Mouse (Mus musculus): ENCODE measurements around the gene Plxna2. TPM values are rescaled to one million over a fixed set of nuclear protein-coding genes. Genes with fewer than 3 reads are reported as not detected.

The Plxna2 gene
- polyA plus RNA-seq, 1 experiment from 2014 or later = 33.5 TPM

- no peak overlapping the region for H3K4me3 ChIP-seq
- no peaks in the 10 kb centered on the region for H3K9me3 ChIP-seq
- no peak overlapping the region for H3K27ac ChIP-seq
- H3K36me3 ChIP-seq = no peaks in the 10 kb centered on the region
- peaks cover 10% of the 10 kb centered on the region for H3K4me1 ChIP-seq
- no peaks in the 10 kb centered on the region for H3K27me3 ChIP-seq (replicated peaks)
- no peak for ATAC-seq (ENCODE audit: low FRiP score, low read depth)
- no peak overlapping the region for H3K4me2 ChIP-seq (replicated peaks)
- 86% methylated on average over 3 of the region's 3 CpGs for WGBS
- no peak overlapping the region for H3K9ac ChIP-seq
These were observed 81.3 kb downstream of the Plxna2 start for GRCm38 (mm10) chr1:194699321-194699720.

- no peak for ATAC-seq (ENCODE audit: low FRiP score, low read depth)
- Histone ChIP-seq H3K9me3 (no peaks in the 10 kb centered on the region), H3K4me3 (no peak overlapping the region), H3K27ac (no peak overlapping the region), H3K27me3 (replicated peaks) (no peaks in the 10 kb centered on the region), H3K4me2 (replicated peaks) (no peak overlapping the region), H3K4me1 (peaks cover 10% of the 10 kb centered on the region), H3K36me3 (no peaks in the 10 kb centered on the region), H3K9ac (no peak overlapping the region)
- WGBS = 21% methylated on average over 2 of the region's 2 CpGs
These were observed 85.2 kb downstream of the Plxna2 start for GRCm38 (mm10) chr1:194703235-194703634.

- no peak for ATAC-seq (ENCODE audit: low FRiP score, low read depth)
- Histone ChIP-seq H3K9me3 (no peaks in the 10 kb centered on the region), H3K4me1 (peaks cover 10% of the 10 kb centered on the region), H3K36me3 (no peaks in the 10 kb centered on the region), H3K27me3 (replicated peaks) (no peaks in the 10 kb centered on the region), H3K4me2 (replicated peaks) (no peak overlapping the region), H3K9ac (no peak overlapping the region), H3K4me3 (no peak overlapping the region), H3K27ac (no peak overlapping the region)
- WGBS = 95% methylated on average over 1 of the region's 1 CpGs
These were observed 86.3 kb downstream of the Plxna2 start for GRCm38 (mm10) chr1:194704171-194704855.

GRCm38 (mm10) chr1:194706566-194706965 lies 88.5 kb downstream of the Plxna2 start:
- no peak for ATAC-seq (ENCODE audit: low FRiP score, low read depth)
- H3K27me3 ChIP-seq (replicated peaks) = no peaks in the 10 kb centered on the region
- H3K4me2 ChIP-seq (replicated peaks) = no peak overlapping the region
- H3K36me3 ChIP-seq = no peaks in the 10 kb centered on the region
- H3K27ac ChIP-seq = no peak overlapping the region
- H3K4me3 ChIP-seq = no peak overlapping the region
- WGBS = 75% methylated on average over 2 of the region's 2 CpGs
- H3K9ac ChIP-seq = no peak overlapping the region
- H3K4me1 ChIP-seq = peaks cover 11% of the 10 kb centered on the region
- no peaks in the 10 kb centered on the region for H3K9me3 ChIP-seq

- no peak overlapping the region for H3K27ac ChIP-seq
- H3K9me3 ChIP-seq = no peaks in the 10 kb centered on the region
- H3K9ac ChIP-seq = no peak overlapping the region
- WGBS = 18% methylated on average over 2 of the region's 2 CpGs
- H3K27me3 ChIP-seq (replicated peaks) = no peaks in the 10 kb centered on the region
- ATAC-seq (ENCODE audit: low FRiP score, low read depth) = no peak
- H3K36me3 ChIP-seq = peaks cover 3% of the 10 kb centered on the region; the same call in 1 of the 2 replicates
- H3K4me2 ChIP-seq (replicated peaks) = no peak overlapping the region
- H3K4me1 ChIP-seq = peaks cover 16% of the 10 kb centered on the region
- no peak overlapping the region for H3K4me3 ChIP-seq
These were observed 94.4 kb downstream of the Plxna2 start for GRCm38 (mm10) chr1:194712373-194712772.

- no peak for ATAC-seq (ENCODE audit: low FRiP score, low read depth)
- H3K4me1 ChIP-seq = peaks cover 18% of the 10 kb centered on the region
These were observed 96.4 kb downstream of the Plxna2 start for GRCm38 (mm10) chr1:194714138-194715031.

GRCm38 (mm10) chr1:194717451-194717874 lies 99.4 kb downstream of the Plxna2 start:
- peaks cover 32% of the 10 kb centered on the region for H3K4me1 ChIP-seq
- no peak overlapping the region for H3K4me3 ChIP-seq
- H3K36me3 ChIP-seq = peaks cover 3% of the 10 kb centered on the region; the same call in 1 of the 2 replicates
- 72% methylated on average over 1 of the region's 1 CpGs for WGBS
- H3K9ac ChIP-seq = no peak overlapping the region
- no peak for ATAC-seq (ENCODE audit: low FRiP score, low read depth)
- H3K4me2 ChIP-seq (replicated peaks) = no peak overlapping the region
- H3K27ac ChIP-seq = no peak overlapping the region
- H3K27me3 ChIP-seq (replicated peaks) = no peaks in the 10 kb centered on the region
- H3K9me3 ChIP-seq = no peaks in the 10 kb centered on the region

More at GRCm38 (mm10) chr1:194714138-194715031, 96.4 kb downstream of the Plxna2 start:
- no peaks in the 10 kb centered on the region for H3K9me3 ChIP-seq
- H3K4me2 ChIP-seq (replicated peaks) = no peak overlapping the region
- H3K27ac ChIP-seq = no peak overlapping the region
- H3K27me3 ChIP-seq (replicated peaks) = no peaks in the 10 kb centered on the region
- no peak overlapping the region for H3K9ac ChIP-seq
- peaks cover 3% of the 10 kb centered on the region; the same call in 1 of the 2 replicates for H3K36me3 ChIP-seq
- WGBS = 78% methylated on average over 4 of the region's 4 CpGs
- no peak overlapping the region for H3K4me3 ChIP-seq

- no peaks in the 10 kb centered on the region for H3K27me3 ChIP-seq (replicated peaks)
- peaks cover 27% of the 10 kb centered on the region for H3K4me1 ChIP-seq
- H3K36me3 ChIP-seq = no peaks in the 10 kb centered on the region
- H3K27ac ChIP-seq = no peak overlapping the region
- H3K4me3 ChIP-seq = no peak overlapping the region
- ATAC-seq (ENCODE audit: low FRiP score, low read depth) = no peak
- H3K4me2 ChIP-seq (replicated peaks) = no peak overlapping the region
- no peaks in the 10 kb centered on the region for H3K9me3 ChIP-seq
- 57% methylated on average over 4 of the region's 4 CpGs for WGBS
- no peak overlapping the region for H3K9ac ChIP-seq
These were observed 102.4 kb downstream of the Plxna2 start for GRCm38 (mm10) chr1:194720406-194720805.

GRCm38 (mm10) chr1:194721260-194721659 lies 103.2 kb downstream of the Plxna2 start:
- no peaks in the 10 kb centered on the region for H3K9me3 ChIP-seq
- no peak overlapping the region for H3K9ac ChIP-seq
- 0 out of 2 replicates have a peak overlapping the region, but pooled peaks have one; percentile 1 for H3K27ac ChIP-seq
- no peaks in the 10 kb centered on the region for H3K36me3 ChIP-seq
- peaks cover 30% of the 10 kb centered on the region for H3K4me1 ChIP-seq
- 40% methylated on average over 2 of the region's 2 CpGs for WGBS
- H3K4me2 ChIP-seq (replicated peaks) = no peak overlapping the region
- H3K4me3 ChIP-seq = no peak overlapping the region
- peak; percentile 87 for ATAC-seq (ENCODE audit: low FRiP score, low read depth)
- H3K27me3 ChIP-seq (replicated peaks) = no peaks in the 10 kb centered on the region

GRCm38 (mm10) chr1:194722329-194722728 lies 104.3 kb downstream of the Plxna2 start:
- H3K4me2 ChIP-seq (replicated peaks) = no peak overlapping the region
- H3K9me3 ChIP-seq = no peaks in the 10 kb centered on the region
- H3K4me1 ChIP-seq = peaks cover 30% of the 10 kb centered on the region
- 58% methylated on average over 2 of the region's 2 CpGs for WGBS
- ATAC-seq (ENCODE audit: low FRiP score, low read depth) = no peak
- H3K4me3 ChIP-seq = no peak overlapping the region
- H3K36me3 ChIP-seq = no peaks in the 10 kb centered on the region
- H3K9ac ChIP-seq = no peak overlapping the region
- no peaks in the 10 kb centered on the region for H3K27me3 ChIP-seq (replicated peaks)
- H3K27ac ChIP-seq = no peak overlapping the region

GRCm38 (mm10) chr1:194734836-194735235 lies 116.8 kb downstream of the Plxna2 start:
- Histone ChIP-seq H3K36me3 (no peaks in the 10 kb centered on the region), H3K4me3 (no peak overlapping the region), H3K4me2 (replicated peaks) (no peak overlapping the region), H3K27me3 (replicated peaks) (no peaks in the 10 kb centered on the region), H3K4me1 (peaks cover 10% of the 10 kb centered on the region), H3K9ac (no peak overlapping the region), H3K27ac (no peak overlapping the region), H3K9me3 (no peaks in the 10 kb centered on the region)
- ATAC-seq (ENCODE audit: low FRiP score, low read depth) = no peak
- WGBS = 88% methylated on average over 2 of the region's 2 CpGs

- Histone ChIP-seq H3K27me3 (replicated peaks) (no peaks in the 10 kb centered on the region), H3K4me1 (peaks cover 23% of the 10 kb centered on the region), H3K9ac (no peak overlapping the region), H3K9me3 (no peaks in the 10 kb centered on the region), H3K27ac (no peak overlapping the region), H3K4me2 (replicated peaks) (no peak overlapping the region), H3K4me3 (no peak overlapping the region), H3K36me3 (no peaks in the 10 kb centered on the region)
- 0 out of 2 replicates have a peak, but pooled peaks have one; percentile 63 for ATAC-seq (ENCODE audit: low FRiP score, low read depth)
These were observed 121.9 kb downstream of the Plxna2 start for GRCm38 (mm10) chr1:194739894-194740293.

Data from neural tube, embryonic 12.5 days (tissue).